Mouse (Mus musculus) thymus, adult 2 months (tissue): ENCODE results near the gene Rbak. TPM values are rescaled to one million over a fixed set of nuclear protein-coding genes. Genes with fewer than 3 reads are reported as not detected.
"Not testable (repeated sequence)": the region's sequence is repeated elsewhere in the genome, so short reads cannot be mapped to it uniquely, and the experiment has no call there.

Experiments used
- DNase-seq: peaks from one replicate; pipeline ENCODE4 v3.0.0; 2021
- H3K27ac ChIP-seq: fragments of 200-500 bp; 2 replicates; pipeline ENCODE4 v1.5.1; 2012; ENCODE audit warnings: low read length, control low read depth; ENCODE audit not compliant: control insufficient read depth, insufficient read depth
- H3K27me3 ChIP-seq: fragments of 200-500 bp; 2 replicates; pipeline ENCODE4 v1.6.1; 2012; ENCODE audit warnings: mild to moderate bottlenecking, low read length, moderate library complexity, mixed read lengths; ENCODE audit not compliant: control insufficient read depth, insufficient read depth
- H3K36me3 ChIP-seq: fragments of 200-500 bp; 2 replicates; pipeline ENCODE4 v1.6.1; 2012; ENCODE audit warnings: mild to moderate bottlenecking, low read length, moderate library complexity; ENCODE audit not compliant: control insufficient read depth, insufficient read depth
- H3K4me1 ChIP-seq: fragments of 200-500 bp; replicated peaks from 2 replicates; pipeline ENCODE4 v1.6.1; 2012; ENCODE audit warnings: low read length; ENCODE audit not compliant: control insufficient read depth, insufficient read depth
- H3K4me3 ChIP-seq: fragments of 200-500 bp; 2 replicates; pipeline ENCODE4 v1.5.1; 2012; ENCODE audit warnings: mild to moderate bottlenecking, low read length, control low read depth, moderate library complexity; ENCODE audit not compliant: control insufficient read depth, insufficient read depth
- CTCF ChIP-seq: fragments of 200-500 bp; IDR thresholded peaks from 2 replicates; pipeline ENCODE4 v1.5.1; 2012; ENCODE audit warnings: mild to moderate bottlenecking, control low read depth, low read length, moderate library complexity, borderline replicate concordance; ENCODE audit not compliant: control insufficient read depth, poor library complexity, insufficient read depth; ENCODE audit errors: extremely low read depth
- POLR2A ChIP-seq: fragments of 200-500 bp; IDR thresholded peaks from 2 replicates; pipeline ENCODE4 v1.6.1; 2012; ENCODE audit warnings: mild to moderate bottlenecking, low read length, control low read depth, moderate library complexity; ENCODE audit not compliant: control insufficient read depth, poor library complexity, insufficient read depth; ENCODE audit errors: extremely low read depth
- WGBS: fragments of 180-500 bp; shearing (Covaris S2); methylation state at CpG from one replicate; pipeline ENCODE4 v1.1.7; 2018; 5-methylcytosine and 5-hydroxymethylcytosine counted together
- polyA plus RNA-seq: library from polyadenylated mRNA; depleted of rRNA; stranded (reverse); fragments of >200 nt; gene quantifications from 2 replicates; pipeline ENCODE4 v1.2.3, GENCODE M21; 2012

Gene Rbak
- polyA plus RNA-seq, 1 experiment: 6.4 TPM

DNA sequence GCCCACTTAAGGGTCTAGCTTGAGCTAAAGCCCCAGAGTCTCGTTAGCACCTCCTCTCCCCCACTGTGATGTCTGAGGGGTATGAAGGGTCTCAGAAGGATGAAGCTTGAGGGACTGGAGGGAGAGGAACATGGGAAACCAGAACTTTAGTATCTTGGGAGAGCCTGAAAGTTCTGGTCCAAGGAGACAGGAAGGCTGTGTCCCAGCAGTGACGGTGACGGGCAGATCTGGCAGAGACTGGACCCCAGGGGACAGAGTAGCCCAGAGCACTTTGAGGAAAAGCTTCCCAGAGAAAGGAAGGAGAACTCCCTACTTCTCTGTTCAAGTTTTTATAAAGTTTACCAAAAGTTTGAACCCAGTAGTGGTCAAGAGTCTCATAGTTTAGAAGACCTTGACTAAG lies 33.1 kb downstream of the Rbak start, which contains the start of gene Olfr718-ps1:
Gene Olfr718-ps1 (minus strand): TSS at position 101 of the 400 bp plus-strand sequence.
- no peak for DNase-seq
- WGBS: 77% methylated on average over 3 of the region's 3 CpGs
- no peak for TF ChIP-seq CTCF
- no peak for TF ChIP-seq POLR2A

GRCm38 (mm10) chr5:143137580-143137979 lies 43.0 kb downstream of the Rbak start:
- 89% methylated on average over 13 of the region's 13 CpGs for WGBS
- H3K36me3 ChIP-seq: no peaks in the 10 kb centered on the region
- no peak for DNase-seq
- peaks cover 7% of the 10 kb centered on the region for H3K4me1 ChIP-seq
- no peaks in the 10 kb centered on the region; the same call in 1 of the 2 replicates for H3K27me3 ChIP-seq
- TF ChIP-seq POLR2A: no peak
- H3K4me3 ChIP-seq: no peak overlapping the region
- H3K27ac ChIP-seq: no peak overlapping the region

More for the DNA sequence above, 33.1 kb downstream of the Rbak start, which contains the start of gene Olfr718-ps1:
- Histone ChIP-seq H3K4me3 (no peak within 1 kb of the TSS), H3K27me3 (no peaks in the 10 kb centered on the region; the same call in 1 of the 2 replicates), H3K36me3 (no peaks in the 10 kb centered on the region), H3K27ac (no peak within 1 kb of the TSS), H3K4me1 (no peaks in the 10 kb centered on the region)

DNA sequence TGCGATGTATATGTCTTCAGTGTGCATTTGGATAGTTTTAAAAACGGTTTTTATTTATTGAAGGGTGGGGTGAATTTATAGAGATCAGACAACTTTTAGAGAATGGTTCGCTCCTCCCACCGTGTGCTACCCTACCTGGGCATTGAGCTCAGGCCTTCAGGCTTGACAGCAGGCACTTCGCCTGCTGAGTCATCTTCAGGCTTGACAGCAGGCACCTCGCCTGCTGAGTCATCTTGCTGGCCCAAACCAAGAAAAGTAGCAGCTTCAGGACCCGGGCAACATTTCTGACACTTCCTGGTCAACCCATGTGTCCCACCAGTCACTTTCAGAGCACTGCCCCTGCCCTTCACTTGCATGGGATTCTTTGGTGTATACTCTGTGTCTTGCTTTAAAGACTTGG lies 45.5 kb downstream of the Rbak start:
- WGBS: 76% methylated on average over 7 of the region's 7 CpGs
- no peak overlapping the region for H3K4me3 ChIP-seq
- H3K4me1 ChIP-seq: peaks cover 9% of the 10 kb centered on the region
- H3K27ac ChIP-seq: no peak overlapping the region
- no peaks in the 10 kb centered on the region for H3K36me3 ChIP-seq
- DNase-seq: no peak
- no peaks in the 10 kb centered on the region for H3K27me3 ChIP-seq
- TF ChIP-seq POLR2A: no peak
- TF ChIP-seq CTCF: no peak

DNA sequence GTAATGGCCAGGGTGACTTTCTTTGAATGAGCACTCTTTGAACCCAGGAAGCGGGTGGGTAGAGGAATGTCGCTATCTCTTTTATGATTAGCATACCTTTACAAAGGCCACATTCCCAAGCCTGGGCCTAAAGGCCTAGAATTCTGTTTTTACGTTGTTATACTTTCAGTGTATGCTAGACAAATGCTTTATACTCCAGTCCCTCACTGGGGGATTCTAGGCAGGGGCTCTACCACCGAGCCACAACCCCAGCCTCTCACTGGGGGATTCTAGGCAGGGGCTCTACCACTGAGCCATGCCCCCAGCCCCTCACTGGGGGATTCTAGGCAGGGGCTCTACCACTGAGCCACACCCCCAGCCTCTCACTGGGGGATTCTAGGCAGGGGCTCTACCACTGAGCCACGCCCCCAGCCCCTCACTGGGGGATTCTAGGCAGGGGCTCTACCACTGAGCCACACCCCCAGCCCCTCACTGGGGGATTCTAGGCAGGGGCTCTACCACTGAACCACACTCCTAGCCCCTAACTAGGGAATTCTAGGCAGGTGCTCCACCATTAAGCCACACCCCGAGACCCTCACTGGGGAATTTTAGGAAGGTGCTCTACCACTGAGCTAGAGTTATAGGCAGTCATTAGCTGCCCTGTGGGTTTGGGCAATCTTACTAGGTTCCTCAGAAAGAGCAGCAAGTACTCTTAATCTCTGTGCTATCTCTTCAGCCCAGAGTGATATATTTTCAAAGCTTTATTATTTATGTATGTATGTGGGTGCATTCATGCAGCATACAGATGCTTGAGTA lies 46.2 kb downstream of the Rbak start:
- H3K27ac ChIP-seq, H3K4me1 ChIP-seq, DNase-seq, H3K36me3 ChIP-seq, H3K27me3 ChIP-seq, H3K4me3 ChIP-seq: not testable (repeated sequence)
- WGBS: 93% methylated on average over 4 of the region's 6 CpGs

- Histone ChIP-seq H3K27ac (no peak overlapping the region), H3K27me3 (no peaks in the 10 kb centered on the region), H3K4me3 (no peak overlapping the region), H3K4me1 (peaks cover 9% of the 10 kb centered on the region), H3K36me3 (no peaks in the 10 kb centered on the region)
- DNase-seq: peak; percentile 60
- 5% methylated on average over 13 of the region's 13 CpGs for WGBS
- TF ChIP-seq POLR2A (no peak), CTCF (no peak)
Measured at GRCm38 (mm10) chr5:143132935-143133514, 47.5 kb downstream of the Rbak start.

- peak; percentile 31 for DNase-seq
- TF ChIP-seq POLR2A: no peak
- TF ChIP-seq CTCF: peak; percentile 52; the same call in 1 of the 2 replicates
- no peaks in the 10 kb centered on the region for H3K36me3 ChIP-seq
- H3K27ac ChIP-seq: no peak overlapping the region
- H3K4me3 ChIP-seq: no peak overlapping the region
- no peaks in the 10 kb centered on the region; the same call in 1 of the 2 replicates for H3K27me3 ChIP-seq
- 88% methylated on average over 7 of the region's 7 CpGs for WGBS
- peaks cover 9% of the 10 kb centered on the region for H3K4me1 ChIP-seq
Measured at GRCm38 (mm10) chr5:143130342-143130741, 50.2 kb downstream of the Rbak start.

GRCm38 (mm10) chr5:143129101-143129500 lies 51.5 kb downstream of the Rbak start:
- Histone ChIP-seq H3K4me1 (peaks cover 9% of the 10 kb centered on the region), H3K4me3 (no peak overlapping the region), H3K36me3 (no peaks in the 10 kb centered on the region), H3K27ac (no peak overlapping the region), H3K27me3 (no peaks in the 10 kb centered on the region; the same call in 1 of the 2 replicates)
- WGBS: 86% methylated on average over 16 of the region's 16 CpGs
- no peak for DNase-seq
- TF ChIP-seq POLR2A: no peak
- TF ChIP-seq CTCF: no peak
